Mouse (Mus musculus): Measurements from ENCODE around the gene Fpgs. TPM values are rescaled to one million over a fixed set of nuclear protein-coding genes. Genes with fewer than 3 reads are reported as not detected.
A peak's percentile ranks its signal among the peaks of the same experiment; 100 is the strongest.

Gene Fpgs
- total RNA-seq (2021): 10 to 100 TPM; 33.2 to 36.2 TPM
- long read RNA-seq, experiment 1, transcript Fpgs-201 (15 exons, 2,273 nt): major isoform, 15 of 35 reads
- long read RNA-seq, experiment 1, partial matches to known transcripts: 10 of 35 reads
- long read RNA-seq, experiment 1, other reads (novel, unspliced or antisense): 10 of 35 reads
- long read RNA-seq, experiment 2, transcript Fpgs-201 (15 exons, 2,273 nt): major isoform, 32 of 55 reads
- long read RNA-seq, experiment 2, partial matches to known transcripts: 7 of 55 reads
- long read RNA-seq, experiment 2, other reads (novel, unspliced or antisense): 14 of 55 reads

DNA sequence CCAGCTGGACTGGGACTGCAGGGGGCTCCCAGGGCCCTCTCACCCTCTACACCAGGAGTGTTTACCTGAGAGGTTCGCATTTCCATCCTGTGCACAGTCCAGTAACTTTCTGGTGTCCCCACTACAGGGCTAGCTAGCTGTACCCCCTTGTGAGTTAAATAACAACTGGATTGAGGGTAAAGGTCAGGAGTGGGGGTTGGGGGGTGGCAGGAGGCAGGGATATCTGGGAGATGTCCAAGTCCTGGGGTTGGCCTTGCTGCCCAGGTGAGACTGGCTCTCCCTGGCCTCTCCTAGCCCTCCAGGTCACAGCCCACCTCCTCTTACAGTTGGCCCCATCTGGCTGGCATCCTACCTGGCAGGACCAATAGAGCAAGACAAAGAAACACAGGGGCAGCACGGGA is at the start of gene Fpgs:
TSS of gene Fpgs (minus strand) at position 125 of the 401 bp plus-strand sequence.
- no peak for DNase-seq (ENCODE audit: low spot score in 2 of 2)

DNA sequence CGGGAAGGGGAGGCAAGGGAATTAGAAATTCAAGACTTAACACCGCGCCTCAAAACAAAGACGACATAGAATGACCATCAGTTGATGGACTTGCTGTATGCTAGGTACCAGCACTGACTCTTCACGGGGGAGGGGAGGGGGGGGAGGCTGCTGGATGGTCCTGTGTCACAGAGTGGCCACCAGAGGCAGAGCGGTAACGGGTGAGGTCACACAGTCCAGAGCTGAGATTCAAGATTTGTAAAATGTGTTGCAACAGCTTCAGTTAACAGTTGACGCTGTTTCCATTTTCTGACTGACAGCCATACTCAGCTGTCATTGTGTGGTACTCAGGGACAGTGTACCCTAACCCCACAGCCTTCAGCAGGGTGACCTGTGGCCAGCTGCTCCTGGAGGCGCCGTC is 48.2 kb upstream of the Fpgs start:
- no peak for DNase-seq (ENCODE audit: low spot score in 2 of 2)

DNA sequence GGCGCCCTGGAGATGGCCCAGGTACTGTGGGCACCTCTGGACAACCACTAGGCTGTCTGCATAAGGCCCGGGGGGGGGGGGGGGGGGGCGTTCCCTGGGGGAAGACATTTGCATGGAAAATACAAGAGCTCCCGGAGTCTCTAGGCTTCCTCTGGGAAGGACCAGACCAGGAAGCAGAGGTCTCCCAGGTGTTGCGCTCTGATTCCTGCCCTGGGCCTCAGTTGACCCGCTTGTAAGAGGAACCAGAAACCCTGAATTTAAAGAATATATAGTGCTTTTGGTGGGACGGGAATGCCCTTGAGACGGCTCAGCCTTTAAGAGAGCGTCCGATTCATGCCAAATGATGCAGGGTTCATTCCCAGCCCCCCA is 47.7 kb upstream of the Fpgs start:
- no peak for DNase-seq (ENCODE audit: low spot score in 2 of 2)

DNA sequence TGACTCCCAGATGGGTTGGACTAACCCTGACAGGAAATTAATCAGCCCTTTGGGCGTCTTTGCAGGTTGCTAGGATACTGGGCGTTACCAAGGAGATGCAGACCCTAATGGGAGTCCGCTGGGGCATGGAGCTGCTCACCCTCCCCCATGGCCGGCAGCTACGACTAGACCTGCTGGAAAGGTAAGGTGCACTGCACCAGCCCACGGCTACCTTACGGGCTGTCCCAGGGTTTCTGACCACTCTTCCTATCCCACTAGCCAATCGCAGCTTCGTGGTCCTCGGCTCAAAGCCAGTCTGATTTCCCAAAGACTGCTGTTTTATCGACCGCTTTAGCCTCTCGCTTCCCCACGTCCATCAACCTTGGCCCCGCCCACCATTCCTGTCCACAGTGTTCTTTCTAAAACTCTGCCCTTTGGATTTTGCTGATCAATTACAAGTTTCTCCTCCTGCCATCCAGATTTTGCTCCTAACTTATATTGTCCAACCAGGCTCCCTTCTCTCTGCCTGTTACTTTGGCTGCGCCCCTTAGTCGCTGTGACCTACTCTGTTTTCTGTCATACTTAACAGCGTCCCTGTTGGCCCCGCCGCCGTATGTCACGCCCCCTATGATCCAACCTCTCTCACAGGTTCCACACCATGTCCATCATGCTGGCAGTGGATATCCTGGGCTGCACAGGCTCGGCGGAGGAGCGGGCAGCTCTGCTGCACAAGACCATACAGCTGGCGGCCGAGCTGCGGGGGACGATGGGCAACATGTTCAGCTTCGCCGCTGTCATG is 47.1 kb upstream of the Fpgs start:
- DNase-seq (ENCODE audit: low spot score in 2 of 2): peak; percentile 28 to 56

DNA sequence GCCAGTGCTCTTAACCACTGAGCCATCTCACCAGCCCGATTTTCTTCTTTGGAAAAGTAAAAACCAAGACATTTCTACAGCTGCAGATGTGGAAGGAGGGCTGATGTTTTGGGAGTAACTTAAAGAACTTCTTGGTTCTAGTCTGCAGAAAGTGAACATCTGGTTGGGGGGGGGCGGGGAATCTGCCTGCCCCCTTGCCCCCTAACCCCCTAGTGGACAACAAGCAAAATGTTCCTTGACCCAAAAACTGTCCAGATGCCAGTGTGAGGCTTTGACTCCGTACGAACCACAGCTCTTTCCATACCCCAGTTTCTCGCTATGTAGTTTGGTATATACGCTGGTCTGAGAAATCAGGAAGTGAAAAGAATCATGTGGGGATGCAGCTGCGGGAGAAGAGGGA is 46.3 kb upstream of the Fpgs start:
- no peak for DNase-seq (ENCODE audit: low spot score in 2 of 2)

DNA sequence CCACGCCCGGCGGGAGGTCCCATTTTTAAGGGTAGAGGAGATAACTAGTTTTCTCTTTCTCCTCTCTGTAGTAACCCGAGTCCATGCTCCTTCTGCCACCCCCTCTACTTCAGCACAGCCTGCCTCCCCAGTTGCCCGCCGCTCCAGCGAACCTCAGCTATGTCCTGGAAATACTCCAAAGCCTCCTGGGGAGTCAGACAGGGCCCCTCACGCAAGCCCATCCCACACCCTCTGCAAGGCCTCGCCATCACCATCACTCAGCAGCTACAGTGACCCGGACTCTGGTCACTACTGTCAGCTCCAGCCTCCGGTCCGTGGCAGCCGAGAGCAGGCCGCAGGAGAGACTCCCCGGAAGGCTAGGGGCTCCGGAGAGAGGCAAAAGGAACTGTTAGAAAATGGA is 45.1 kb upstream of the Fpgs start:
- DNase-seq (ENCODE audit: low spot score in 2 of 2): no peak

DNA sequence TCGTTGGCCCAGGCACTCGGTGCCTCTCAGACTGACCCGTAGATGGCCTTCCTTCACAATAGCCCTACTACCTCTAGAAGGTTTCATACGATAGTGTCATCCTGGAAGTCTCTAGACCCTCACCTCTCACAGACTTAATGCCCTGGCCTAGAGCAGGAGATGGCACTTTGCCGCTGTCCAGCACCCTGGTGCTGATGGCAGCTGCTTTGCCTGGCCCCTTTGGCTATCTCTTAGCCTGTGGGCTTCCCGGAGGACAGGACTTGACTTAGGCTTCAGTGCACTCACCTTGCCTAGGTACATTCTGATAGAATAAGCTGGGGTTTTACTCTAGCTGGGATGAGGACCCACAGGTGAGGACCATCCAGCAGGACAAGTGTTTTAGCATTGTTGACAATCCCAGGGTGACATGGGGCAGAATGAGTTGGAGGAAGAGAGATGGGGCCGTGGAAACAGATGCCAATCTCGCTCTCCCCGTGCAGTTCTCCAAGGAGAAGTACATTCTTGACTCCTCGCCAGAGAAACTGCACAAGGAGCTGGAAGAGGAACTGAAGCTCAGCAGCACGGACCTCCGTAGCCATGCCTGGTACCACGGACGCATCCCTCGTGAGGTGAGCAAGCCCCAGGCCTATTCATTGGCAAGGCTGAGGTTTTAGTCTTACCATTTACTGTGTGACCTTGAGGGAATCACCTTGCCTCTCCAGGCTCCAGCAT is 40.5 kb upstream of the Fpgs start:
- no peak for DNase-seq (ENCODE audit: low spot score in 2 of 2)

DNA sequence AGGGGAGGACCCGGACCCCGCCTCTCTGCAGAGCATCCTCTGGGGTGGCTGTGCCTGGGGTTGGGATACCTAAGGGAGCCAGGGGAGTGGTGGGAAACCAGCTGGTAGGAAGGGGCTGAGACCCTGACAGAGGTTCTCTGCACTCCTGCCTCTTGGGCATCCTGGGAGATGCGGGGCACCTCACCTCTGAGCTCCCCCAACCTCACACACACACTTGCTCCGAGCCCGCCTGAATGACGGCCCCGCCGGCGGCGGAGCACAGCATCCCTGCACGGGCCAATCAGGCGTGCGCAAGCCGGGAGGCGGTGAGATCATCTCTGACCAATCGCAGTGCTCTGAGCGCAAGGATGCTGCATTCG is 38.2 kb upstream of the Fpgs start:
- no peak for DNase-seq (ENCODE audit: low spot score in 2 of 2)

DNA sequence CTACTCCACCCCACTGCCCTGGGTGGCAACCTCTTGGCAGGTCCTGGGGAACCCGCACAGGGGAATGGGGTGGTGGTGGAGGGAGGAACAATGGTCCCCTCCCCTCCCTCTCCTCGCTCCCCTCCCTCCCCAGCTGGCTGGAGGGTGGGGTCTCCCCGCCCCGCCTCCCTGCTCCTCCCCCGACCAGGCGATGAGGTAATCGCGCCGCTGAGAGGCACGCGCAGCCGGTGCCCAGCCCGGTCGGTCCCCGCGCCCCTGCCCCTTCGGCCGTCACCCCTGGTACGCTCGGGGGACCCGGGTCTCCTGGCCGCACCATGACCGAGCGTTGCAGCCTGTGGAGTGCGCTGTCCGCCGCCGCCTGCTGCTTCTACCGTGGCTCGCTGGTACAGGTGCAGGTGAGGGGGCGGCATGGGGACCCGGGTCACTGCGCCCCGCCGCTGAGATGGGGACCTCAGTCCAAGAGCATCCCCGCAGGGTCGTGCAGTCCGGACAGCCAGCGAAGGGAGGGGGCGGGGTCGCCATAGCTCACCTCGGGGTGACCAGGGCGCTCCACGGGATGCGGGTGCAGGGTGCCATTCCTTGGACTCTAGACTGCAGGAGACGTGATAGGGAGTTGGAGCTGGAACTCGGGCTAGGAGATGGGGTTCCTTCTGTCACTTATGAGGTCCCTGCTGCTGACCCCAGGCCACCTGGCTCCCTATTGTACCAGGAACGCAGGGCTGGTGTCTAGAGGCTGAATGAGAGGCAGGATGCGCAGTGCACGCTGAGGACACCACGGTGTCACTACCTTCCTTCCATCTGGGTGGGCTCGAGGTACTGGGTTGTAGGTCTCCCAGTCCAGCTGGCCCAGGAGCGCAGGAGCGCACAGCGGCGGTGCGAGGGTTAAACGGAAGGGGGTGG is 37.6 kb upstream of the Fpgs start:
- no peak for DNase-seq (ENCODE audit: low spot score in 2 of 2)

DNA sequence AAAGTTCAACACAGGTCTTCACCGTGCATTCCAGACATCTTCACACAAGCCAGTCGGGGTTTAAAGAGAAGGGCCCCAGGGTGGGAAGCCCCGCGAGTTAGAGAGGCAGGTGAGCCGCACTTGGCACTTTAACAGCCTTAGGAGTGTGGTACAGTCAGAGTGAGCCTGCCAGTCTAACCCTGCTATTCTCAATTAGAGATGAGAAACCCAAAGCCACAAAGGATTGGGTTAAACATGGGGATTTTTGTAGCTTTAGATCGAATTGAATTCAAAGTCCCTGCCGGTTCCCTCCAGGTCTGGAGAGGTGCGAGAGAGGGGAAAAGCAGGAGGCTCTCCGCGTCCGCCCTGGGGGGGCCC is 36.9 kb upstream of the Fpgs start, which contains the start of gene 6330409D20Rik:
TSS of gene 6330409D20Rik (minus strand) at position 101 of the 357 bp plus-strand sequence.
- DNase-seq (ENCODE audit: low spot score in 2 of 2): no peak

DNA sequence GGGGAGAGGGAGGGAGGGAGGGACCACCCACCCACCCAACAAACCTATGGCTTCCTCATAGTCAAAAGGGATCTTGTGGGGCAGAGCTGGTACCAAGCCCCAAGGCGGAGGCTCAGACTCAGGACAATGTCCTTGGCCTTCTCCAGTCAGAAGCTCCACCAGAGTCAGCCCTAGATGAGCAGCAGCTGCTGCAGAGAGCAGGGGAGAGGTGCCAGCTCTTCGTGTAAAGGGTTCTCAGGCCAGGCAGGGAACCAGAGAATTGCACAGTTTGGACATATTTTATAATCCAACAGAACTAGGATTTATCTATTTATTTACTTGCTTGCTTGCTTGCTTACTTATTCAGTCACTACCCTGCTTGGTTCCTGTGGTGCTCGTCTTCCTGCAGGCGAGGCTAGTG is 35.4 kb upstream of the Fpgs start:
- no peak for DNase-seq (ENCODE audit: low spot score in 2 of 2)

DNA sequence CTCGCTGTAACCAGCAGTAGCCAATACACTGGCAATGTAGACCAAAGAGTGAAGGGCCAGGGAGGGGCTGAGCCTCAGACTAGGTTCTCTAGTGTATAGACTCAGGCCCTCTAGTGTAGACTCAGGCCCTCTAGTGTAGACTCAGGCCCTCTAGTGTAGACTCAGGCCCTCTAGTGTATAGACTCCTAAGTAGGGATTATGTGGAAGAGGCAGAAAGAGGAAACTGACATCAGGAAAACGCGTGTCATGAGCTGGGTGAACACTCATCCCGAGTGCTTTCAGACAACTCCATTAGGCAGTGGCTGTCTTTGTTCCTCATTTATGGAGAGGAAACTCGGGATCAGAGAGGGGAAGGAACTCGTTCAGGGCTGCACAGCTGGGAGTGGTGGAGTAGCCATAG is 33.1 kb upstream of the Fpgs start:
- no peak for DNase-seq (ENCODE audit: low spot score in 2 of 2)

DNA sequence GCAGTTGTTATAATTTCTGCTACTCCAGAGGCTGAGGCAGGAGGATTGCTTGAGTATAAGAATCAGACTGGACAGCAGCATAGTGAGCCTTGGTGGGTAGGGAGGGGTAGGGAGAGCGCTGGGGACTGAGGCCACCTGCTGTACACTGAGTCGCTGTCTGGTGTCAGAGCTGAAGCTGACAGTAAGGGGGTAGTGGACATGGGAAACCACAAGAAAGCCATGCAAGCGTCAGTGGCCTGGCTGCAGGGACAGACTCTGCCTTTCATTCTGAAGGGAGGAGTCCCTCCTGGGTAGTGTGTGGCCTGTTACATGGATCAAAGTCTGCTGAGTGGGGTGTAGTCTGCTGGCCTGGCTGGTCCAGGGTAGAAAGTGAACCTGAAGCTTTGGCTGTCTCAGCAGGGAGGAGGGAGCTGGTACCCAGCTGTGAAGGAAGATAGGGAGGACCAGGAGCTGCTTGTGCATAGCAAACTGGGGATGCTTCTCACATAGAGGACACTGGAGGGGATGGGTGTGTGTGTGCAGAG is 32.4 kb upstream of the Fpgs start:
- DNase-seq (ENCODE audit: low spot score in 2 of 2): no peak

DNA sequence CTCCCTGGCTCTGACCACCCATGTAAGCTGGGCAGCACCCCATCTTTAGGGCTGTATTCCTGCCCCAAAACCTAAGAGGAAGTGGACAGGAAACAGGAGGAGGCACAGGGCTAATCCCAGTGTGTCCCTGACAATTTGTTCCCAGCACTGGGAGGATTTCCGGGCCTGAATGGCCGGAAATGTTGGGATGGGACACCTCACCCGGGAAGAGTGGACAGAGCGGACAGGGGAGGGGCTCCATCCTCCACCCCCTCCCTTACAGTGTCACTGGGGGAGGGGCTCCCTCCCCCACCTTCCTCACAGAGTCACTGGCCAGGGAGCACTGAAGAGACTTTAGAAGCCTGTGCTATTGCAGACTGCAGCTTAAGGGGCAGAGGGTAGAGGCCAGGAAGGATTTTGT is 31.0 kb upstream of the Fpgs start:
- no peak for DNase-seq (ENCODE audit: low spot score in 2 of 2)

DNA sequence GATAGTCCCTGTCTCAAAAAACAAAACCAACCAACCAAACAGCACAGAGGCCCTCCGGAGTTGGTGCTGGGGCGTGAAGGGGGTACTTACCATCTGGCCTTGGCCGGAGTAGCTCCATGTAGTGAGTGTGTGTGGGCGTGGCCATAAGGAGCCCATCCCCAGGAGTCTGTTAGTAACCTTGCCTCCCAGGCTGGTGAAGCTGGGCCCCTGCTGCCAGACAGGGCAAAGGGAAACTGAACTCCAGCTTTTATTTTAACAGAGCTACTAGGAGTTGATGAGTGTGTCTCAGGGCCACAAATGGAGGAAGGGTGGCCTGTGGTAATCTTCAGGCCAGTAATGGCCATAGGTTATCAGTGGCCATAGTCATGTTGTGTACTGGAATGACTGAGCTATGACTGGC is 30.5 kb upstream of the Fpgs start:
- DNase-seq (ENCODE audit: low spot score in 2 of 2): no peak

DNA sequence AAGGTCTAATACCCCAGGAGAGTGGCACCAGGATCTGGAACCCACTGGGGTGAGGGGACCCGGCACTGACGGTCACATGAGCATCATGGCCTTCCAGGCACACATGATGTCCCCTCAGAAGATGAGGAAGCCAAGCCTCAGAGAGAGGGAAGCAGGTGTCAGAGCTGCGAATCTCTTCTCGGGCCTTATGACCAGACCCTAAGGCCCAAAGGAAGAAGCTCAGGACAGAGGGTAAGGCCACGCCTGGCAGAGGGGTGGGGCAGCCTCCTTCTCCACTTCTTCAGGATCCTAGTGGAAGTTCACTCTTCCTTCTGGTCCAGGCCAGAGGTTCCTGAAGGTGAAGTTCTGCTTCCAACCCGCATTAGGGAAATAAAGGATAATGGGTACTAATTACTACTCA is 28.8 kb upstream of the Fpgs start:
- DNase-seq (ENCODE audit: low spot score in 2 of 2): no peak

DNA sequence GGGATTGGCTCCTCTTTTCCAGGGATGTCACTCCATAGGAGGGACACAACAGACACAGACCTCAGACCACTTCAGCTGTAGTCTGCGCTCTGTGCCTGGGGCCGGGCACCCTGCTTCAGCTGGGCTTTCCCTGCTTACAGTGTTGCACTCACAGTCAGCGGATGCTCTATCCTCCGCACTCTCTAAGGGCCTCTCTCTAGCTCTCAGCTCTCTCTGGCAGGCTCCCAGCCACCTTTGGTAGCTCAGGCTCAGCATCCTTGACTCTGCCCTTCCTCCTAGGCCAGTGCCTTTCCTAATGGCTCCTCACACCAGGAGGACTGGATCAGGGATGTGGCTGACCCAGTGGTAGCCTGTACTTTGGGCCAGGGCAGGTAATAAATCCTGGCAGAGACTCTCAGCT is 28.0 kb upstream of the Fpgs start:
- DNase-seq (ENCODE audit: low spot score in 2 of 2): no peak

DNA sequence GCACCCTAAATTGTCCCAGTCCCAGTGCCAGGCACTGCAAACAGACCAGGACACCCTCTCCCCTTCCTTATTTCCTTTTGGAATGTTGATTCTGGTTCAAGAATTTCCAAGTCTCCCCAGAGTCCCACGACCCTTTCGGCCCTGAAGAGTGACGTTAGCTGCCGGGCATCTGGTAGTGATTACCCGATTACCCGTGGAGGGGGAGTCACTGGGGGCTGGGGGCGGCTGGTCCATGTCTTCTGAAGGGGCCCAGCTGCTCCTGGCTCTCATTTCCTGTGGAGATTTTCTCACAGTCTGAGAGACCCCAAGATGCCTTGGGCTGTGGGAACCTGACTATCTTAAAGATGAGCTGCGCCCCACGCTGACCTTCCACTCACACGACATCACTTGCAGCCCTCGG is 26.9 kb upstream of the Fpgs start:
- no peak for DNase-seq (ENCODE audit: low spot score in 2 of 2)

DNA sequence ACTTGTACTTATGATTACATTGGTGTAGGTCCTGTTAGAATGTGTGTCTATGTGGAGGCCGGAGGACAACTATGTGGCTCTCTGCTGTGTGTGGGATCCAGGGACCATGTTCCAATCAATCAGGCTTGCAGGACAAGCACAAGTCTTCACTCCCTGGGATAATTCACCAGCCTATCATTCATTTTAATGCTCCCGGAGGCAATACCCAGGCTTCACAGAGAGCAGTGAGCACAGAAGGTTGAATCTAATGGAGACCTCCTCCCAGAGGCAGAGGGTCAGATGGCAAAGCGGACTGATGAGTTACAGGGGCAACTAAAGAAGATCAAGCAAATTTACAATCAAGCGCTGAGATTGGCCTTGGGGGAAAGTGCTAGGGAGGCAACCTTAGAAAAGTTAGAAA is 25.6 kb upstream of the Fpgs start:
- no peak for DNase-seq (ENCODE audit: low spot score in 2 of 2)

DNA sequence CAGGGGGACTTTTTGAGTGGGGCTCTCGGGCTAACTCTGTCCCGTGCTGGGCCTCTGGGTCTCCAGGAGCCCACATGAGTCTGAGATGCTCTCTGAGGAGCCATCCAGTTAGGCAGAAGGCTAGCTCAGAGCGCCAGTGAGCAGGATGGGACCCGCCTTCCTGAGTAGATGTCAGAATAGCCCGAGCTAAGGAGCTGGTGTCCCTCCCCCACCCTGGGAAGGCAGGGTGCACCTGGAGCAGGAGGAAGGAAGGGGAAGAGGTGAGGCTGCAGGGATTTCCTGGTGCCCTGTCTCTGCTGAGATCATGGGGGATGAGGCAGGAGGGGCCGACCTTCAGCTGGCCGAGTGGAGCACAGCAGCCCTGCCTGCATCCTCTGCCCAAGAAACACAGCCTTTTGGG is 24.5 kb upstream of the Fpgs start:
- no peak for DNase-seq (ENCODE audit: low spot score in 2 of 2)

DNA sequence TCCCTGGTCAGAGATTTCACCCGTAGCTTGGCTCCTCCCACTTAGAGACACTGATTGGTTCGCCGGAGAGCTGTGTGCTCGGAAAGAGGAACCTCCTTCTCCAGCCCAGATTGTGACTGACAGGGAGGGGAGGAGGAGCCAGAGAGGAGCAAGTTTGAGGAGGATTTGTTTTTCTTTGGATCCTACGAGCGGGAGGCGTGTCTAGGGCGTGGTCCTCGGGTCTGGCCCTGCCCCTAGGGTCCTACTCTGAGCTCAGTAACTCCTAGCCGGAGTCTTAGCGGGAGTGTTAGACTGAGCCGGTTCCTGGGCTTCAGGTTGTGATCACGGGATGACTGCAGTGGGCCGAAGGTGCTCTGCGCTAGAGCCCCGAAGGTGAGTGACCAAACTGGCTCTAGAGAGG is 23.5 kb upstream of the Fpgs start:
- DNase-seq (ENCODE audit: low spot score in 2 of 2): peak; percentile 40 to 85

Data from adrenal gland, postnatal 4 days (tissue).